Mouse (Mus musculus) liver, adult (tissue): Measurements from ENCODE around the gene Mmp28.

Source experiments
- GATA4 ChIP-seq: IDR thresholded peaks from 2 replicates; pipeline ENCODE4 v1.6.1; 2014; ENCODE audit warnings: mild to moderate bottlenecking, low read length; ENCODE audit not compliant: insufficient replicate concordance

The Mmp28 gene

DNA sequence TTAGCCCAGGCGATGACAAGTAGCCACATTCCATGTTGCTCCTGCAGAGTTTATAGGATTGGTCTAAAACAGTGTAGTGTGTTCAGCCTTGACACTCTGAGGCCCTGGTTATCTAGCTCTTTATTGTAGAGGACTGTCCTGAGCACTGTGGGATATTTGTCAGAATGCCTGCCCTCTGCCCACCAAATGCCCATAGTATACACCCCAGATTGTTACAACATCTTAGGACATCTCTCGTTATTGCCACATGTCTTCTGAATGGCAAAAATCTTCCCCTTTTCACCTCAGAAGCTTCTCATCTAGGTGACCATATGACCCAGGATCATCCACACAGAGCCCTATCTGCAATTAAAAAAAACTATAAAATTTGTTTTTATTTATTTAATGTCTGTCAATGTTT, 30.3 kb downstream of the Mmp28 start:
- TF ChIP-seq GATA4, result no peak

DNA sequence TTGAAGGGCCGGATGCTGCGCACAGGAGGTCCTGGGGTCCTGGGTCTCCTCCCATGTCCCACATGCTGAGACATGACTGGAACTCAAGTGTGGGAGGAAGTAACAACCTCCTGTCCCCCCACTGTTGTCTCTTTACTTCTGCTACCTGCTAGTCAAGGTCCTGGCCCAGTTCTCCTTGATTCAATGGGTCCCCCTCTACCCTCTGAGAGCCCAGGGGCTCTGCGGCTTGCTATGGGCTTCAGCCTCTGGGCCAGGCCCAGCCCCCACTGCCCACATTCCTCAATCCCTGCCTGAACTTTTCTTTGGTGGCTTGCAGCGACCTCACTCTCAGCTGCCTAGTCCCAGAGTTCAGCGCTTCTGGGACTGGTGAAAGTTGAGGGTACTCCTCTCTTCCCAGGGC, 33.5 kb downstream of the Mmp28 start, which contains the start of gene Gas2l2:
TSS of gene Gas2l2 (minus strand) at position 101 of the 400 bp plus-strand sequence.
- TF ChIP-seq GATA4, result no peak

DNA sequence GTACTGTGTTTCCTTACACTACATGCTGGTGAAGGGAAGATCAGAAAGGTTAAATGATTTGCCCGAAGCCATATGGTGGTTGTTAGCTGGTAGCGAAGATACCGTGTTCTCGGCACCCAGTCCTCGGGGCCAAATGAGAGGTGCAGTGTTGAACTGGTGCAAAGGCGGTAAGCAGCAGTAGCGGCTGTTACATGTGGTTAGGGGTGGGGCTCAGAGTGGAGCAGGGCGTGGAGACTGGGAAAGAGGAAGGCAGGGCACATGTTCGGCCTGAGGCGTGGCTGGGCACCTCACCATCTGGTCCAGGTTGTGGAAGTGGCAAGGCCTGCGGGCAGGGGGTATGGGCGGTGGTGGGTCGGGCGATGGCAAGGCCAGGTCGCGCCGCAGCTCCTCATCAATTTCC, 35.9 kb downstream of the Mmp28 start:
- no peak for TF ChIP-seq GATA4

DNA sequence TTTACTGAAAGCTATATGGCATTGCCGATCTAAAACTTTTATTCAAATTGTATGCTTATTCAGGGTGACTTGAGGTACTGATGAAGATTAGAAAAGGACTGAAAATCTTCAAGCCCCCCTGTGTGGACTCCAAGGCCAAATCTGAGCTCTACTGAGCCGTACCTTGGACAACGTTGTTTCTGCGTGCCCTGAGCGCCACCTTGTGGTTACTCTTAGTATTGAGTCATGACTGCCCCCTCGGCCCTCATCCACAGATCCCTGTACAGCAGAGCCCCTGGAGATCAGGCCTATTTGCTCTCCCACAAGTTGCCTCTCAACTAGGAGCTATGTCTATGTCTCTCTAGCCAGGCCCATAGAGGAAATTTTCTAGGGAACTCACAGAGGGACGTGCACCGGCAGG, 38.2 kb downstream of the Mmp28 start:
- no peak for TF ChIP-seq GATA4

DNA sequence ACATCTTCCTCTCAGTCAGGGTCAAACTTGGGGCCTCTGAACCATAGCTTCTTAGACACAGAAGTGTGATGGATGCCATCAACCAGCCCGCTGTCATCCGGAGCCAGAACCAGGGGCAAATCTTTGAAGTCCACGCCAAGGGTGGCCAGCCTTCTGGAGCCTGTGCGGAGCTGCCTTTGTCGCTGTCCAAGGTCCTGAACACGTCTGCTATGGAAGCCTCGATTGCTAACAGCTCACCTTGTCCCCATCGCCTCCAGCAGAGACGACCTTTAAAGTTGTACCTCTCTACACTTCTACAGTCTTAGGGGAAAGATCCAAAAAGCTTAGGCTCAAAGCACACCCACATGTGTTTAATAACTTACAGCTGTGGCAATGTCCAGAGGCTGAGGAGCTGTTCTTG, 41.6 kb downstream of the Mmp28 start:
- no peak for TF ChIP-seq GATA4

DNA sequence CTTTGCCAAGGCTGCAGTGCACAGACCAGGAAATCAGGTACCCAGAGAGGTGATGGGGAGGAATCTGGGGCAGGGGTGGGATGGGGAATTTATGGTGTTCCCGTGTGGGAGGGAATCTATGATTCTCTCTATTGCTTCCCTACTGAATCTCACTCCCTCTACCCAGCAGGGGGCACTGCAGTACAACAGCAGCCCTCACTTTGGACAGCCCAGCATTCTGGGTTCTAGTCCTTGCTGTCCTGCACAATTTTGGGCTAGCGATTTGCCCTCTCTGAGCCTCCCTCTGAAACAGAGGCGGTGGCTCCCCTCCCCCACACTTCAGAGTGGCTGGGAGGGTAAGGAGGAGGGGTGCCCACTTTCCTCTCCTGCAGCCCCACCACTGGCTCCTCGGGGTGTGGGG, 42.5 kb downstream of the Mmp28 start:
- no peak for TF ChIP-seq GATA4

DNA sequence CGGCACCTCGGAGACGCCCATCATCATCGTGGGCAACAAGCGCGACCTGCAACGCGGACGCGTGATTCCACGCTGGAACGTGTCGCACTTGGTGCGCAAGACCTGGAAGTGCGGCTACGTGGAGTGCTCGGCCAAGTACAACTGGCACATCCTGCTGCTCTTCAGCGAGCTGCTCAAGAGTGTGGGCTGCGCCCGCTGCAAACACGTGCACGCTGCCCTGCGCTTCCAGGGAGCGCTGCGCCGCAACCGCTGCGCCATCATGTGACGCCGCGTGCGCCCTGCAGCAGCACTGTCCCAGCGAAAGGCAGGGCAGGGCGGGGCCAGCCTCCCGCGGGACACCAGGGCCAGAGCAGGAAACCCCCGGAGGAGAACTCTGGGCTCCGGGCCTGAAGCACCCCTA, 44.3 kb downstream of the Mmp28 start:
- no peak for TF ChIP-seq GATA4

DNA sequence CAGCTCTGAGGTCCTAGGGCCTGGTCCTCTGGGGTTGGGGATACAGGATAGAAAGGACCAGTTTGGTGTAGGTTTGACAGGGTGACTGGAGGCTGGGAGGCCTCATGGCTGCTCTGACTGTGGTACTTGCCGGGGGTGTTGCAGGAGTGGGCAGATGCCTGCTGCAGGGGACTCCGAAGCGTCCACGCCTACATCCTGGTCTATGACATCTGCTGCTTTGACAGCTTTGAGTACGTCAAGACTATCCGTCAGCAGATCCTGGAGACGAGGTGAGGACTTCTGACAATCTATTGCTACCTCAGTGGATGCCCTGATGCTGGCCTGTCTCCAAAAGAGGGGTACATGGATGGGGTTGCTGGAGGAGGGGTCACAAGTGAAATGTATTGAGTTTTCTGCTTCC, 45.2 kb downstream of the Mmp28 start:
- TF ChIP-seq GATA4, result no peak

DNA sequence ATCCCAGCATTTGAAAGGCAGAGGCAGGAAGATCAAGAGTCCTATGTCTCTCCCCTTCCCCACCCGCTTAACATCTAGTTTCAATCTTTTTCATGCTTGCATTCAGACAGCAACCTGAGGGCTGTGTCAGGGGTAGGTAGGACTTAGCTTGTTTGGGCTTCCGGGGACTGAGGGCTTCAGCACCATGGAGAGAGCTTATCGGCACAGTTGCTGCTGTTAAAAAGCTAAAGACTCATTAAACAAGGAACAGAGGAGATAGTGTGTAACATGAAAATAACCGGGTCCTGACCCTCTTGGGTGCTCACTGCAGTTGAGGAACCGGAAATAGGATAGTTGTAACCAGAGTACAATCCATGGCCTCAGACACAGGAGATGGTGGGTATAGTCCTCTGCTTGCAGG, 45.8 kb downstream of the Mmp28 start:
- no peak for TF ChIP-seq GATA4

DNA sequence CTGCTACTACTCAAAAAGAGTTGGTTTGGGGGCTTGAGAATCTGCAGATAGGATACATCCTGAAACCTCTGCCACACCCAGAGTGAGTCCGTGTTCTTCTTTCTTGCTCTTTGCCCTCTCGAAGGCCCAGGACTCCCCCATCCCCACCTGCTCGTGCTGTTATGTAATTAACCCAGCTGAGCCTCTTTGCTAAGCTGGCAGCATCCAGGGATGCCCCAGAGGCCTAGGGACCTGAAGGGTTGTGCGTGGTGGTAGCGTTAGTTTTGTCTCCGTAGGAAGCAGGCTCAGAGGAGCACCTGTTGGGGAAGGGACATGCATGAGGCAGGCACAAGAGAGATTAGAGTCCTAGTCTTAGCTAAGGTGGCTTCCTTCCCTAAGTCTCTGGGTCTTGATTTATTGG, 52.4 kb downstream of the Mmp28 start:
- TF ChIP-seq GATA4, result no peak

DNA sequence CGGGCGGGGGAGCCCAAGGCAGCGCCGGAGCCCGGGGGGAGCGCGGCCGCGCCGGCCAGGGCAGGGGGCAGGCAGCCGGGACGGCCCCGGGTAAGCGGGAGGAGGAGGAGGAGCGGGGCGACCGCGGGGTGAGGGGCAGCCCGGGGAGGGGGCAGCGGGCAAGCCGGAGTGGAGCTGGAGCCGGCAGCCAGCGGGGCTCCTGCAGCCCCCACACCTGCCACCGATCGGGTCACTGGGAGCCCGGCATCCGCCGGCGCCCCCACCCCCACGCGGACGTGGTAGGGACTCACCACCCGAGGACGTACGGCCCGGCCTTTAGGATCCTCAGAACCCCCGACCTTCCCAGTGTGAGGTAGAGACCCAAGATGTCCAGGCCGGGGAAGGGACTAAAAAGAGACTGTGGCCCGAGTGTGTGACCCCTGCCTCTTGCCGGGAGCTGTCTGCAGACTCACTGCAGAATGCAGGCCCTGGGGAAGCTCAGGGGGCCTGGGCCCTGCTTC, 53.0 kb downstream of the Mmp28 start:
- TF ChIP-seq GATA4, result no peak

DNA sequence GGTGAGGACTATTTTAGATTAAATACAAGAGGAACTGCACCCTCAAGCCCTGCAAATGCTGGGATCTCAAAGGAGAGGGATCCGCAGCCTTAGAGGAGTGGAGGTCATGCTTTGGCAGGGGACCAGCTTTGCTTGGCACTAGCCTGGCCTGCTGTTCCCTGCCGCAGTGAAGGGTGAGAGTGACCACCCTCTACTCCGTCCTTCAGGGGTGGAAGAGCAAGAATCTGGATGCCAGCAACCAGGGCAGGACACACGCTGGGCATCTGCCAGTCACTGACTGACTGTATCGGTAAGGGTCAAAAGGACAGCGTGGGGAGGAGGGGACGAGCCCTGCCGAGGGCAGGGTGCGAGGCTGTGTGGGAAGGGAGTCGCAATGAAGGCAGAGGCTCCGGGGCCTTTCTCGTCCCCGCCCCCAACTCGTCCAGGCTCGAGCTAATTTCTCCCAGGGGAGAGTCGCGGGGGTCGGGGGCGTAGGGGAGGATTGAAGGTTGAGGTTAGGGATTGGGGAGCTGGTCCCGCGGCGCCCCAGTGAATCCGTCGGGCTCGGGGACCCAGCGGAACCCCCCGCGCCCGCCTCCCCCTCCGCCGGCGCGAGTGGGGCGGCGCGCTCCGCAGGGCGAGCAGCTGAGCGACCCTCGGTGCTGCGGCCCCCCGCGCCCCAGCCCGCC, 53.6 kb downstream of the Mmp28 start, which contains the start of gene Rasl10b:
TSS of gene Rasl10b (plus strand) at position 51 of the 668 bp plus-strand sequence.
- no peak for TF ChIP-seq GATA4

DNA sequence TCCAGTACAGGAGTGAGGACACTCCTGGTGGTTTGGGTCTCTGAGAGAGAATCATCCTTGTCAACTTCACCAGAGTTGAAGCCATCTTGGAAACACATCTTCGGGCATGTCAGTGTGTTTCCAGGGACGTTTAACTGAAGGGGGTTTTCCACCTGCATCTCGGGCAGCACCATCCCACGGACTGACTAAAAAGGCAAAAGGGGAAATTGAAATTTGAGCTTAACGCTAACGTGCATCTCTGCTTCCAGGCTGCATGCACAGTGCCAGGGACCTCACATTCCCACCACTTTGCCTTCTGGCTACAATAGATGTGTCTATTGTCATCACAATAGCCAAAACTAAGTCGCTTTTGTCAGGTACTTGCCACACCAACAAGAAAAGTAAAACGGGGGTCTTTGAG, 54.6 kb downstream of the Mmp28 start:
- no peak for TF ChIP-seq GATA4

DNA sequence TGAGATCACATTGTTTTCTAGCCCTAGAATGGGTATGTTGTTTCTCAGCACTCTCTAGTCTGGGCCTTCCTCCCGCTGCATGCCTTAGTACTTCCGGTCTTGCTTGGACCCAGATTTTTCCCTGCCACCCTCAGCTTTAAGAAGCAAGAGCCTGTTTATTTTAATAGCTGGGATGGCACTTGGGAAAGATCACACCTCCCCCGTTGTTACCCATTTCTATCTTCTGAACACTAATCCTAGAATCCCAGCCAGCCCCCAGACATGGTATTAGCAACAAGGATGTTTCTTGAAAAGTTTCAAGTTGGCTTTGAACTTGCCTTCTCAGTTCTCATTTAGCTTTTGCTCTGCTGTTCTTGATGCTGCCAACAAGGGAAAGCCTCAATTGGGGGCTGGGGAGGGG, 56.5 kb downstream of the Mmp28 start:
- no peak for TF ChIP-seq GATA4

DNA sequence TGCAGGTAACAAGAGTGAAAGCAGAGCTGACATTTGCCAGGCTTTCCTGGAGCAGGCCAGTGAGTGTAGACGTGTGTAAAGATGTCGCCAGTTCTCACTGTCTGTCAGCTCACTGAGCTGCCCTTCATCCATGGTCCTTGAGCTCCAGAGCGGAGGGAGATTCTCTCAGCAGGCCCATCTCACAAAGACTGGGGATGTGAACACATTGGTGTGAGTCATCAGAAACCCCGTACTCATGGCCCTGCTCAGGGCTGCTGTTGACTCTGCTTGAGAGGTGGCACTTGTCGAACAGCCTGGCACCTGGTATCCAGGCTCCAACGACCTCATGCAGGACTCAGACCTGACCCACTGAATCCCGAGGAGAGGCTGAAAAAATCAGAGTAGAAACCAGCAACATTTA, 59.1 kb downstream of the Mmp28 start:
- no peak for TF ChIP-seq GATA4

DNA sequence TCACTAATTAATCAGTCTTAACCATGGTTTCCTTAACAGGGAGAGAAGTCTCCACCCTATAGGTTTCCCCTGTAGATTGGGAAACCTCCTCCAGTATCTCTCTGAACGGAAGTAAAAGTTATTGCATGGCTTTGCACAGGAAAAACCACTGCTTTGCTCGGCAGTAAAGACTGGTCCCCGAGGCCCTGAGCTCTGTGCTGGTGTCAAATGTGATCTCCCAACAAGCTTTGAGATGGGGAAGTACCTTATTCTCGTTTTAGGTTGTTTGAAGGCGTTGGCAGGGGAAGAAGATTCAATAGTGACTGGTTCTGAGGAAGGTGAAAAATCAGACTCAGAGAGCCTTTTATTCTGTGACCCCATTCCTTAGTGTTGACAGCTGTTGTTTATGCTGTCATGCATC, 64.1 kb downstream of the Mmp28 start:
- no peak for TF ChIP-seq GATA4

DNA sequence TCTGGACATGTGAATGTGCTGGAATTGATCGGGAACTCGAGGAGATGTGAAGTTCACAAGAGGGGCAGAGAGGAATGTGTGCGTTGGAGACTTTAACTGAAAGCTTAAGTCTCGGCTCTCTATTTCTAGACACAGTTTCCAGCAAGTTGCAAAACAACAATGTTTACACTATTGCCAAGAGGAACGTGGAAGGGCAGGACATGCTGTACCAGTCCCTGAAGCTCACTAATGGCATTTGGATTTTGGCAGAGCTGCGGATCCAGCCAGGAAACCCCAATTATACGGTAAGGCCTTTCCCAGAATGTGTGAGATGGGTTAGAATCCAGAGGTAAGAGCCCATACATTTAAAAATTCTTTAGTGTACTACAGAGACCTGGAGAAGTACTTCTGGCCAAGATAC, 65.2 kb downstream of the Mmp28 start:
- no peak for TF ChIP-seq GATA4
